Mouse (Mus musculus): Measurements from ENCODE around the gene Afap1.

DNA sequence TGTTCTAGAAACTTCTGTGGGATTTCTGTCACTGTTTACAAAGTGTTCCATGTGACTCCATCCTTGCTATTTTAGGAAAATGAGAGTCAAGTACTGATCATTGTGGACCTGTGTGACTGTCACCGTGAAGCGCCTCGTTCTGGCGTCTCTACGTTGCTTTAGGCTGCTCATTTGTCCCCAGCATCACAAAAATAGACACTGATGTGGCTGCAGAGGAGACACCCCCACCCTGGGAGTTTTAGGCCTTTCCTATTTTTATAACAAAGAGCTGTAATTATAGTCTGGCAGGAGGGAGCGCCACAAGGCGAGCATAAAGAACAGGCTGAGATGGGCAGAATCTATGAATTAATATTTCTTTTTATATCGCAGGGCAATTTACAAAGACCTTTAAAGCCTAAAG is 92.5 kb downstream of the Afap1 start:
- TF ChIP-seq POLR2A (IDR thresholded peaks at IDR 0.05; ENCODE audit: insufficient read length, low read depth) (no peak), TCF12 (IDR thresholded peaks at IDR 0.05; ENCODE audit: insufficient read depth, poor library complexity, severe bottlenecking) (no peak), POLR2AphosphoS2 (IDR thresholded peaks at IDR 0.05; ENCODE audit: insufficient read length, low read depth) (no peak), MAX (IDR thresholded peaks at IDR 0.05; ENCODE audit: low read depth) (no peak), E2F4 (IDR thresholded peaks at IDR 0.05; ENCODE audit: insufficient read depth) (no peak), USF1 (IDR thresholded peaks at IDR 0.05; ENCODE audit: low read depth) (no peak), MYOG (IDR thresholded peaks at IDR 0.05; ENCODE audit: control insufficient read depth in 1 of 3, insufficient read depth in 1 of 3, insufficient read length in 2 of 3, low read depth in 2 of 3) (no peak)
